Mouse (Mus musculus) R1 (cell line): ENCODE data around the gene Clybl.

ENCODE experiments used
- DNase-seq: peaks from one replicate; pipeline ENCODE4 v3.0.0-alpha.2; 2018; ENCODE audit warnings: low read depth, low spot score

Clybl gene

DNA sequence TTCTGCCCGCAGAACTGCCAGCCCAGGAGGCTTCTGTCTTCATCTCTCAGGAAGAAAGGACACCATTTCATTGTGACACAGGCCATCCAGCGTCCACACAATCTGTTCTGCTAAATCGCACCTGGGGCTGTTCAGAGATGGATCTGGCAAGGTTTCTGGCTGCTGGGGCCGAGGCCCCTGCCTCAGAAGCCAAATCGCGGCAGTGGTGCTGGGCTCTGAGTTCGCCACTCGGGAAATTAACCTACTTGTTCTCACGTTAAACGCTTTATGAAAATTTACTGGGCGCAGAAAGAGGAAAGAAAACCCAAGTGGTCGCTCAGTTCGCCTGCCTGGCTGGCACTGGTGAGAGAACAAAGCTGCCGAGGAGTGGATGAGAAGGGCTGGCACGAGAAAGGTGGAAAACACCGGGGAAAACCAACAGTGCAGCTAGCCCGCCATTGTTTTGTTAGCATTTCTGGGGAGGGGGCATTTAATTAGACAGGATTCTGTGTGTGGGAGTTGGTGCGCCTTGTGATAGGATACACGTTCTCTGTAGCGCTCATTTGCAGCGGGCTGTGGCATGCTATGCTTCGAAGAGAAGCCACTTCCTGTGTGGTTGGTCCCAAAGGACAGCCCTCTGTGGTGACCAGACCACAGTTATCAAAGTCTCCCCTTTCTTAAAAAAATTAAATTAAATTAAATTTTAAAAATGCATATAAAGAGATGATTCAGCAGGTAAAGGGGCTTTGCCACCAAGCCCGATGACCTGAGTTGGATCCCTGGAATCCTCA lies 177.8 kb downstream of the Clybl start:
- DNase-seq: no peak

- DNase-seq: no peak
Measured at GRCm38 (mm10) chr14:122361807-122362206, 180.3 kb downstream of the Clybl start.

DNA sequence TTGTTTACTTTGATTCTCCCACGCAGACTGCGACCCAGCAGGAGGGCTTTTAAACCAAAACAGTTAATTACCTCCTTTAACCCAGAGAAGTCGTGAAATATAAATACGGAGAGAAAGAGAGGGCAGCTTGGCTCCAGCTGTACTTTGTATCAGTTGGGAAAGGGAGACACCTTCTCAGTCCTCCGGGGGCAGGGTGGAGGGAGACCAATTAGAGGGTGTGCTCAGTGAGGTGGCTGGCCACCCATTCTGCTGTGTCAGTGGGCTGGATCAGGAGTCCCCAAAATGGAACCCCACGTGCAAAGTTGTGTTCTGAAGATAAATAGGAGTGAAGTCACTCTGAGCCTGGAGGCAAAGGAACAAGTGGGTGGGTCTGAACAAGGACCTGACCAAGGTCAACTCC lies 181.7 kb downstream of the Clybl start:
- no peak for DNase-seq

GRCm38 (mm10) chr14:122364026-122364425 lies 182.5 kb downstream of the Clybl start:
- no peak for DNase-seq

DNA sequence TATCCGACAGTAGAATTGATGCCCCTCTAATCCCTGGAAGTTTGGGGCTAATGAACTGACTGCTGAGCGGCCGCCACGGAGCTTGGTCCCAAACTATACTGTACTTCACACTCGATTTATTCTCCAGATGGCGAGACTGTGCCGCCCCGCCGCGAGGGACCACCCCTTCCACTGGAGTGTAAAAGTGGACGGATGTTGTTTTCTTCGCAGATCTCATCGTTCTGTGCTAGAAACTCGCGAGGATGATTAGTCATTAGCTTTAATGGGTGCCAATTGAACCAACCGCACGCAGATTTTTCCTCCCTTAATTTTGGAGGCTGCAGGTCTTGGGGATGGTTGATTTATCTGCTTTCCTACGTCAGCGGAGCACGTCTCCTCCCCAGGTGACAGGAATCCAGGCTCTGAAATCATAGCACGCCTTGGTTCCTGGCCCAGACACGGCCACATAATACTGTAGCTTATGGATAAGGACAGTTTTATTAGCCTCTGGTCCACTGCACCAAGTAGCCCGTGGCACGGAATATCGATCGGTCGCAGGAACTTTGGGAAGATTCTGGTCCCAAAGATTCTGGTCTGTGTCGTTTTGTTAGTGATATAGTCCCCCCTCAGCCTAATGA lies 185.9 kb downstream of the Clybl start:
- DNase-seq: no peak

DNA sequence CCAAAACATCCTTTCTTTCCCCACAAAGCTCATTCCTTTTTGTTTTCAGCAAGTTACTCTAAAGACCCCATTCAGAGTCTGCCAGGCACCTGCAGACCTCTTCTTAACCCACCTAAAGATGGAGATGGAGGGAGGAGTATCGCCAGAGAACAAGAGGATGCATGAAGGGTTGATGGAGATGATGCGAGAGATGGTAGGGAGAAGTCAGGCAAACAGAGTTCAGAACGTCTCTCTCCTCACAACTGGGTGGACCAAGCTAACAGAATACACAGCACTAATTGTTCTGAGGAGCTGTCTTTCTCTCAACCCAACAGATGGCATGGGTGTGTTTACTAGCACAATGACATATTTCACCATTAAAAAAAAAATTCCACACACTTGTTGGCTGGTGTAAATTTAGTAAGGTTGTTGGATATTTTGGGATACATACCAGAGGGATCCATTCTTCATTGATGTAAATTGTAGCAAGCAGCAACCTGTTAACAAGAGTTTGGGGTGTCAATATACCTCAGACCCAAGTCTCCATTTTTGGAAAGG lies 186.4 kb downstream of the Clybl start:
- no peak for DNase-seq

- DNase-seq: no peak
Measured at GRCm38 (mm10) chr14:122368501-122368900, 187.0 kb downstream of the Clybl start.

DNA sequence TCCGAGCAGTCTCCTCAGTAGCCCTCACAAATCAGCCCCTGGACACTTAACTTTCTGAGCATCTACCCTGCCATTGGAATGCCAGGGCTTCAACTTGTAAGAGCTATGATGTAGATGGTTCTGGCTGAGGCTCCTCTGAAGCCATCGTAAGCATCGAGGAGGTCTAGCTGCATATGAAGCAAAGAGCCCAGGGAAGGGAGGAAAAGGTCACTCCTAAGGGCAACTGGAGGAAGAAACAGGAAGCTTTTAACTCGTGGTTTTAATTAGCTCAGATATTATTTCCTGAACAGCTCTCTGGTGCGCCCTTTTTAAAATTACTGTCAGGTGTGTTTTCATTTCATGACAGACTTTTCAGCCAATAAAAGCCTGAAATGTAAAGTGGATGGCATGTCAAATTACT lies 190.5 kb downstream of the Clybl start:
- no peak for DNase-seq

GRCm38 (mm10) chr14:122373458-122373857 lies 192.0 kb downstream of the Clybl start:
- DNase-seq: no peak

DNA sequence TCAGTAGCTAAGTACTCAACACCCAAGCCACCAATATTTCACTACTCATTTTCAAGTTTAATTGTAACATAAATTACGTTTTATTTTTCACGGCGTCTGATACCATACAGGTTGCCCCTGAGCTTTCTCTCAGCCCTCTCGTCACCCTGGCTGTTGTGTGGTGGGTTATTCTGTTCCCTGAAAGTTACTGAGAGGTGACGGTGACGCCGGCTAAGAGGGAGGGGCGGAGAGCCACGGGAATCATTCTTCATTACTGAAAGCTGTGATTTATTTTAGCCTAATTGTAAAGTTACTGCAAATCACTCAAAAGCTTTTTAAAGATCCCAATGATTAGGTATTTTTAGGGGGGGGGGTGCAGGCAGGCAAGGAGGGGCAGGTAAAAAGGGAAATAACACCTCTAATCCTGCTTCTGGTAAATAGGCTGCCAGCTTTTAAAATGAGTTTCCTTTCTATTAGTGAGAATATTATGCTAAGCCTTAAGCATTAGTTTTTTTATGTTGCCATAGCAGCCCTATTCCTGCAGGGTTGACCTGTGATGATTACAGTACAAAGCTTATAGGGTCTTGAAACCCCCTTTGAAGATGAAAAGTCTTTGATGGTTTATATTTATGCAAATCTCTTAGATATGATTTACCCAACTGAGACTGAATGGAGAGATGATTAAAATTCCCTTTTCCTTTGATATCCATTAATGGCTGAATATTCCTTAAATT lies 192.9 kb downstream of the Clybl start:
- DNase-seq: no peak

DNA sequence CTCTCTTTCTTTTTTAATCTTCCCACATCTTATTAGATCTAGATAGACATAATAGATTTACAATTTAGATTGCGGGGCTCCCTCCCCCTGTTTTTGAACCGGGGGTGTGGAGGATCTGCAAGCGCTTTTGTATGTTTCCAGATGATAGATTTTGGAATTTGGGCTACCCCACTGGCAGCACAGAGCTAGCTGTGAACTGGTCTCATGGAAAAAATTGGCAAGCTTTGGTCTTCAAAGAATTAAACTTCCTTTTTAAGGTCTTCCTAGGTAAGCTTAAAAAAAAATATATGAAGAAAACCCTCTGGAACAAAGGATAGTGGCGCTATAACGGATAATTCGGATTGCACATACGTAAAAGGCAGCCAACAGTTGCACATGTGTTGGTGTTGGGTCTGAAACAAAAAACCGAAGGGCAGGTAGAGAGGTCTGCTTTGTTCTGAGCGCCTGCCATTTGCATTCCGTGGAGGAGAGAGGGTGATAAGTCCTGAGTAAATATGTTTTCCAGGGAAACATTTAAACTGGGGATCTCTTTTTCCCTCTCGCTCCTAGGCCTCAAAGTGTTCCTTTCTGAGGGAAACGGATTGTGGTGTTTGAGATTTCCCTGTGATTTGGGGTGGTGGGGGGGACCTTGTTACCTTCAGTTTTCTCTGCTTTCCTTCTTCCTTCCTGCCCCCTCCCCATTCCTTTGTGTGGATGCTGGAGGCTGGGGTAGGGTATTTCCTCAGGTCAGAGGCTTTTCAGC lies 193.7 kb downstream of the Clybl start:
- no peak for DNase-seq

DNA sequence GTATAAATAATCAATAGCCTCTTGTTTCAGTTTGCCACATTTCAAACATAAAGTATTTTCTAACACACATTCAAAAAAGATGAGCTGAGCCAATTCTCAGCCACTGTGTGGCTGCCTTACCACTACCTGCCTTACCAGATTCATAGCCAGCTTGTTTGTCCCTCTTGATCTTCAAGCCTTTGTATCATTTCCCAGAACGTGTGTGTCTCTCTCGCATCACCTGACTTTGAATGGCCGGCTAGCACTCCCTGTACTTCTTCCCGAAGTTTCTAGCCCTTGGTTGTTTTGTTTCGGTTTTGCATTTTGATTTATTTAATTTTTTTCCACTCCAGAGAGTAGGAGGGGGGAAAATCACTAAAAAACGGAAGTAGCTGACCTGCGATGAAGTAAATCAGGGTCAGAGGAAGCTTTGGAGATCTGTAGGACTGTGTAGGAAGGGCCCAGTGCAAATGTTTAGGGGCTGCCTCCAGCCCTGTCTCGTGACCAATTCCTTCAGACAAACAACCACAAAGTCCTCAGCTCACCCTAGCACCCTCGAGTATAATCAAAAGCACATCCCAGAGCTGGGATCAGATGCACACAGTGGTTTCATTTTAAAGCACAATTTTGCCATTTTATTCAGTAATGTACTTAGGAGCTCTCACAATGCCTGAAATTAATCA lies 195.1 kb downstream of the Clybl start:
- DNase-seq: no peak

- DNase-seq: no peak
Measured at GRCm38 (mm10) chr14:122377681-122378080, 196.2 kb downstream of the Clybl start.

- no peak for DNase-seq
Measured at GRCm38 (mm10) chr14:122379076-122379475, 197.6 kb downstream of the Clybl start.

DNA sequence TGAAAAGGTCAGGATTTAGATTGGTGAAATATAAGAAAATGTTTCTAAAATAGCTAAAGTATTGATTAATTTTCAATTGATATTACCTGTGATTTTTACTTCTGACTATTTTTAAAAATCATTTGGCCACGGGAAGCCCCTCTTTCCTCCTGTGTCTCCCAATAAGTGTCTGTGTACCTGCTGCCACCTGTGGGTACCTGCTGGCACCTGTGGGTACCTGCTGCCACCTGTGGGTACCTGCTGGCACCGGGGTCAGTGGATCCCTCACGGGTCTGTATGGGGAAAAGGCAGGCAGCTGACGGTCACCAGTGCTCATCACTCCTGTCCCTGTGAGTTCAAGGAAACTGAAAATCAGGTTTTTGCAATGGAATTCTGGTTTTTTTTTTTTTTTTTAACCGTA lies 198.5 kb downstream of the Clybl start:
- DNase-seq: no peak

GRCm38 (mm10) chr14:122380896-122381845 lies 199.7 kb downstream of the Clybl start:
- DNase-seq: no peak

GRCm38 (mm10) chr14:122382281-122382680 lies 200.8 kb downstream of the Clybl start:
- DNase-seq: no peak

DNA sequence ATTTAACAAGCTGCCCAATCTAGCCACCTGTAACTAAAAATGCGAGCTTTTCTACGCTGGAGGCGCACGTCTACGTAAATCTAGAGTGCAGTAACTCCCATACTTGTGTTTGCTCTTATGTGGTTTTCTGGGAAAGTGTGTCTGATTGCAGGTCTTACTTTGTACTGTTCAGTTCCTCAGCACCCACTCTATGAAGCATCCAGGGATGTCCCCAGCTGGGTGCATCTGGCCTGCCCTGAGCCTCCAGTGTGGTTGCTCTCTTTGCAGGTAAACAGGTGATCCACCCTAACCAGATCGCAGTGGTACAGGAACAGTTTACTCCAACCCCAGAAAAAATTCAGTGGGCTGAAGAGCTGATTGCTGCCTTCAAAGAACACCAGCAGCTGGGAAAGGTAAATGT lies 202.4 kb downstream of the Clybl start:
- no peak for DNase-seq

DNA sequence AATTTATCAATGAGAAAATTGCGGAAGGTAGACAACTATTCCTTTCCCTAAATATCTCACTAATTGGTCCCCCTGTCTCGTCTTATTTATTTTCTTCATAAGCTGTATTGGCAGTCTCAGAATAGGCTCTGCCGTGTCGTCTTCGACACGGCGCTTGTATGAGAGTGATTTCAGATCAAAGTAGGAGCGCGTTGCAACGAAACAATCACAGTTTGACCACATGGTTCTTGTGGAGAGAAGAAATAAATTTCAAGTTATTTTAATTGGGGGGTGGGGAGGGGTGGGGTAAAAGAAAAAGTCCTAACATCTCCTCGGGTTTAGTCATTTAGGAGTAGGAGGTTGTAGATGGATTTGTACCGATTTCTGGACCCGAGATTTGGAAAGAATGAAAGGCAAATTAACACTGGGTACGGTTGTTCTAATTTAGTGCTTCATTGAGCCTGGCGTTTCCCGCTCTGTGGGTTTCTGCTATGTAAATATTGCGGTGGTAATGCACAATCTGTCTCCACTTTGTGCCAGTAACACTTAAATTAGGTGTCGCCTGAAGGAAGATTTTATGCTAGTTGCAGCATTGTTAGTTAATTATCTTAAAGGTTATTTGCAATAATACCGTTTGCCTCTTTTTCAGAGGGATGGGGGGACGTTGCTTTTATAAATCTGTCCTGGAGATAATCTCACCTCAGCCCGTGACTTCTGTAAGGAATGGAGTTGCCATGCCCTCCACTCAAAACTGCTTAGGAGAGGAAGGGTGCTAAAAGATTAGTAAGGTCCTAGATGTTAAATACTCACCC lies 203.1 kb downstream of the Clybl start:
- no peak for DNase-seq

GRCm38 (mm10) chr14:122385238-122385534 lies 203.7 kb downstream of the Clybl start:
- DNase-seq: no peak
